In genomic region chr3:103499801-103500200, GRCm38 (mm10) we compare ENCODE assay signal across 26 mouse cellular contexts.
A peak's percentile ranks its signal among the peaks of the same experiment; 100 is the strongest.
DNase-seq lines count a peak whose midpoint lies in the region; ATAC-seq lines count a peak whose summit lies in the region.
"Had no signal": no experiment of that assay in that cellular context is flagged by ENCODE, and none has a peak within 500 bp of the region (broad histone marks: within the 10 kb centered on the region; RNA-seq: fewer than 3 reads in every experiment).

No protein-coding gene starts in this region.

- no peak for ATAC-seq in megakaryocyte, adult 5-6 weeks (ENCODE audit: poor library complexity, severe bottlenecking)
- ATAC-seq: activated CD4-positive, CD25-positive, alpha-beta regulatory T cell, adult 4 months; CD4-positive, CD25-positive, alpha-beta regulatory T cell, adult 4 months; forebrain, embryonic 14.5 days; forebrain, embryonic 16.5 days; Patski had no signal

- peak; percentile 49 to 53 for DNase-seq in cerebellum, postnatal 10 days
- no peak for DNase-seq in cerebellum, adult 11 months
- peak; percentile 26 for DNase-seq in testis, postnatal 10 days (ENCODE audit: low spot score)
- no peak for DNase-seq in testis, postnatal 14 days (ENCODE audit: low spot score)
- DNase-seq: adrenal gland, adult 8-10 months; adrenal gland, postnatal 14 days; adrenal gland, postnatal 36 days; cerebellum, adult 18-20 months; cerebellum, adult 8-10 months; cerebellum, adult 9-11 months; cerebellum, postnatal 25 days; embryo, embryonic 11 days had no signal

- no peaks in the 10 kb centered on the region for H3K36me3 ChIP-seq in megakaryocyte, embryonic 14.5 days (replicated peaks; ENCODE audit: low read length)
- H3K36me3 ChIP-seq: embryonic facial prominence, embryonic 13.5 days; embryonic facial prominence, embryonic 15.5 days; forebrain, embryonic 10.5 days; forebrain, embryonic 12.5 days; G1E had no signal

- peaks cover 4% of the 10 kb centered on the region for H3K27me3 ChIP-seq in megakaryocyte, embryonic 14.5 days (replicated peaks)
- H3K27me3 ChIP-seq: CH12.LX; embryonic facial prominence, embryonic 13.5 days; embryonic facial prominence, embryonic 15.5 days; forebrain, embryonic 12.5 days; Patski had no signal

- peak overlapping the region; percentile 38 for H3K4me3 ChIP-seq in megakaryocyte, embryonic 14.5 days (replicated peaks)
- H3K4me3 ChIP-seq: embryonic facial prominence, embryonic 13.5 days; embryonic facial prominence, embryonic 15.5 days; erythroblast, embryonic 14.5 days; forebrain, embryonic 10.5 days; forebrain, embryonic 12.5 days had no signal

- H3K9me3 ChIP-seq in megakaryocyte, embryonic 14.5 days, result no peaks in the 10 kb centered on the region
- H3K9me3 ChIP-seq: embryonic facial prominence, embryonic 13.5 days; embryonic facial prominence, embryonic 15.5 days; forebrain, embryonic 10.5 days; forebrain, embryonic 12.5 days; G1E had no signal

- H3K4me1 ChIP-seq in megakaryocyte, embryonic 14.5 days, result peaks cover 18% of the 10 kb centered on the region
- H3K4me1 ChIP-seq: embryonic facial prominence, embryonic 13.5 days; embryonic facial prominence, embryonic 15.5 days had no signal

Comparison
In these comparisons a context has a peak if more than half of its experiments do, and no peak if none do; other contexts are left out.
1. DNase-seq: peak in cerebellum, postnatal 10 days (2 of 2) and testis, postnatal 10 days (single experiment); none in cerebellum, adult 11 months (single experiment) and testis, postnatal 14 days (single experiment).